Mouse (Mus musculus) small intestine, adult 2 months (tissue): ENCODE results near the gene Cad. TPM values are rescaled to one million over a fixed set of nuclear protein-coding genes. Genes with fewer than 3 reads are reported as not detected.

Experiments used
- H3K27ac ChIP-seq: fragments of 200-500 bp; 2 replicates; pipeline ENCODE4 v1.5.1; 2012; ENCODE audit warnings: low read depth, low read length, control low read depth, inconsistent platforms; ENCODE audit not compliant: insufficient read depth
- H3K27me3 ChIP-seq: fragments of 200-500 bp; 2 replicates; pipeline ENCODE4 v1.6.1; 2012; ENCODE audit warnings: mild to moderate bottlenecking, moderate library complexity, low read length, inconsistent platforms; ENCODE audit not compliant: control insufficient read depth, insufficient read depth
- H3K36me3 ChIP-seq: fragments of 200-500 bp; 2 replicates; pipeline ENCODE4 v1.6.1; 2012; ENCODE audit warnings: mild to moderate bottlenecking, low read length, control low read depth, inconsistent platforms; ENCODE audit not compliant: control insufficient read depth, insufficient read depth
- H3K4me1 ChIP-seq: fragments of 200-500 bp; 2 replicates; pipeline ENCODE4 v1.6.1; 2012; ENCODE audit warnings: low read length, inconsistent platforms, mixed read lengths; ENCODE audit not compliant: control insufficient read depth, insufficient read depth, insufficient read length
- H3K4me3 ChIP-seq: fragments of 200-500 bp; 2 replicates; pipeline ENCODE4 v1.5.1; 2012; ENCODE audit warnings: low read depth, mild to moderate bottlenecking, control low read depth, inconsistent platforms, low read length, moderate library complexity
- CTCF ChIP-seq: fragments of 200-500 bp; IDR thresholded peaks from 2 replicates; pipeline ENCODE4 v1.5.1; 2012; ENCODE audit warnings: low read depth, mild to moderate bottlenecking, control low read depth, inconsistent platforms, low read length, moderate library complexity, mixed read lengths; ENCODE audit not compliant: insufficient replicate concordance, insufficient read length; ENCODE audit errors: extremely low read depth
- POLR2A ChIP-seq: fragments of 200-500 bp; IDR thresholded peaks from 2 replicates; pipeline ENCODE4 v1.6.1; 2012; ENCODE audit warnings: low read depth, mild to moderate bottlenecking, control low read depth, inconsistent platforms, low read length, moderate library complexity
- WGBS: fragments of 180-500 bp; shearing (Covaris S2); methylation state at CpG from one replicate; pipeline ENCODE4 v1.1.7; 2018; 5-methylcytosine and 5-hydroxymethylcytosine counted together
- polyA plus RNA-seq: library from polyadenylated mRNA; depleted of rRNA; stranded (reverse); fragments of >200 nt; gene quantifications from 2 replicates; pipeline ENCODE4 v1.2.3, GENCODE M21; 2012

The Cad gene
- polyA plus RNA-seq, 1 experiment, result 15.4 TPM

- no peak overlapping the region for H3K4me3 ChIP-seq
- H3K4me1 ChIP-seq, result no peaks in the 10 kb centered on the region
- no peaks in the 10 kb centered on the region for H3K27me3 ChIP-seq
- no peak for TF ChIP-seq POLR2A
- no peak for TF ChIP-seq CTCF
- 92% methylated on average over 11 of the region's 11 CpGs for WGBS
- H3K36me3 ChIP-seq, result peaks cover 68% of the 10 kb centered on the region
- no peak overlapping the region for H3K27ac ChIP-seq
Measured at GRCm38 (mm10) chr5:31071821-31072220, 17.2 kb downstream of the Cad start.

GRCm38 (mm10) chr5:31073176-31073575, 18.6 kb downstream of the Cad start:
- no peak overlapping the region for H3K27ac ChIP-seq
- no peak overlapping the region for H3K4me3 ChIP-seq
- 93% methylated on average over 12 of the region's 12 CpGs for WGBS
- H3K27me3 ChIP-seq, result no peaks in the 10 kb centered on the region
- TF ChIP-seq CTCF (no peak), POLR2A (no peak)
- no peaks in the 10 kb centered on the region for H3K4me1 ChIP-seq
- peaks cover 64% of the 10 kb centered on the region for H3K36me3 ChIP-seq

GRCm38 (mm10) chr5:31076346-31076745, 21.8 kb downstream of the Cad start:
- peaks cover 41% of the 10 kb centered on the region for H3K36me3 ChIP-seq
- H3K4me1 ChIP-seq, result no peaks in the 10 kb centered on the region
- H3K4me3 ChIP-seq, result no peak overlapping the region
- no peak for TF ChIP-seq POLR2A
- no peak for TF ChIP-seq CTCF
- no peaks in the 10 kb centered on the region for H3K27me3 ChIP-seq
- H3K27ac ChIP-seq, result no peak overlapping the region
- 86% methylated on average over 13 of the region's 13 CpGs for WGBS

GRCm38 (mm10) chr5:31080059-31080794, 25.6 kb downstream of the Cad start:
- H3K4me3 ChIP-seq, result no peak overlapping the region
- 77% methylated on average over 13 of the region's 13 CpGs for WGBS

GRCm38 (mm10) chr5:31080795-31081164, 26.2 kb downstream of the Cad start:
- Histone ChIP-seq H3K4me3 (no peak overlapping the region), H3K27ac (no peak overlapping the region), H3K36me3 (peaks cover 15% of the 10 kb centered on the region; the same call in 1 of the 2 replicates), H3K27me3 (no peaks in the 10 kb centered on the region), H3K4me1 (peaks cover 2% of the 10 kb centered on the region; the same call in 1 of the 2 replicates)
- TF ChIP-seq CTCF, result no peak
- no peak for TF ChIP-seq POLR2A
- 68% methylated on average over 3 of the region's 3 CpGs for WGBS

More at GRCm38 (mm10) chr5:31080059-31080794, 25.6 kb downstream of the Cad start:
- no peaks in the 10 kb centered on the region for H3K4me1 ChIP-seq
- TF ChIP-seq POLR2A (no peak), CTCF (no peak)
- H3K36me3 ChIP-seq, result peaks cover 15% of the 10 kb centered on the region; the same call in 1 of the 2 replicates
- H3K27me3 ChIP-seq, result no peaks in the 10 kb centered on the region
- H3K27ac ChIP-seq, result no peak overlapping the region

- TF ChIP-seq CTCF, result peak; percentile 74; the same call in 1 of the 2 replicates
- TF ChIP-seq POLR2A, result no peak
- Histone ChIP-seq H3K36me3 (peaks cover 13% of the 10 kb centered on the region; the same call in 1 of the 2 replicates), H3K27me3 (no peaks in the 10 kb centered on the region), H3K27ac (no peak overlapping the region), H3K4me1 (peaks cover 2% of the 10 kb centered on the region; the same call in 1 of the 2 replicates), H3K4me3 (no peak overlapping the region)
- 86% methylated on average over 3 of the region's 3 CpGs for WGBS
Measured at GRCm38 (mm10) chr5:31081386-31081785, 26.8 kb downstream of the Cad start.

GRCm38 (mm10) chr5:31082355-31082754, 27.8 kb downstream of the Cad start:
- peak; percentile 47; the same call in 1 of the 2 replicates for TF ChIP-seq CTCF
- TF ChIP-seq POLR2A, result no peak
- no peak overlapping the region for H3K4me3 ChIP-seq
- H3K4me1 ChIP-seq, result peaks cover 2% of the 10 kb centered on the region; the same call in 1 of the 2 replicates
- H3K27ac ChIP-seq, result no peak overlapping the region
- no peaks in the 10 kb centered on the region for H3K27me3 ChIP-seq
- WGBS, result 21% methylated on average over 5 of the region's 5 CpGs
- peaks cover 7% of the 10 kb centered on the region; the same call in 1 of the 2 replicates for H3K36me3 ChIP-seq
